Mouse (Mus musculus): ENCODE data around the gene Tmem247. TPM values are rescaled to one million over a fixed set of nuclear protein-coding genes. Genes with fewer than 3 reads are reported as not detected.

The Tmem247 gene
- polyA plus RNA-seq, 1 experiment from 2014 or later = not detected

DNA sequence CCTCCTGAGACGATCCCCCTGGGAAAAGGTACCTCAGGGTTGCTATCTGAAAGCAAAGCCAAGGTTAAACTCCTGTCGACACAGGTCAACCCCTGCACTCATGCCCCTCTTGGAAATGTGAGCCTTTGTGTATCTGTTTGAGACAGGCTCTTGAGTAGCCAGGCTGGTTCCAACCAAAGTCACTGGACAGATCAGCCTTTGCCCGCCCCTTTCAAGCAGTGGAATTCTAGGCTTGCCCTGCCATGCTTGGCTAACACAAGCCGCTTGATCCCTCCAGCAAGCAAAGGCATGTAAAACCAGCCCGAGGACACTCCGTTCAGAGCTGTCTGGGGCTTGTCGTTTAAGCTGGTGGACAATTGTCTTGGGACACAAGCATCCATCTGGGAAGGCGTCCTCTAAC, 8.8 kb upstream of the Tmem247 start:
- Histone ChIP-seq H3K9ac (ENCODE audit: low read depth, low read length) (no peak overlapping the region), H3K9me3 (replicated peaks; ENCODE audit: control insufficient read depth, low read length, poor library complexity, severe bottlenecking) (no peaks in the 10 kb centered on the region), H3K27ac (ENCODE audit: low read length) (no peak overlapping the region), H3K27me3 (ENCODE audit: control insufficient read depth, insufficient read depth, low read depth, low read length) (no peaks in the 10 kb centered on the region), H3K4me1 (ENCODE audit: control insufficient read depth, insufficient read depth, low read length) (peaks cover 6% of the 10 kb centered on the region), H3K4me3 (ENCODE audit: low read depth, low read length) (no peak overlapping the region), H3K4me2 (ENCODE audit: low read length) (no peak overlapping the region), H3K36me3 (ENCODE audit: control insufficient read depth, insufficient read depth, low read length) (no peaks in the 10 kb centered on the region)
- no peak for ATAC-seq
- WGBS = 67% methylated on average over 8 of the region's 8 CpGs

DNA sequence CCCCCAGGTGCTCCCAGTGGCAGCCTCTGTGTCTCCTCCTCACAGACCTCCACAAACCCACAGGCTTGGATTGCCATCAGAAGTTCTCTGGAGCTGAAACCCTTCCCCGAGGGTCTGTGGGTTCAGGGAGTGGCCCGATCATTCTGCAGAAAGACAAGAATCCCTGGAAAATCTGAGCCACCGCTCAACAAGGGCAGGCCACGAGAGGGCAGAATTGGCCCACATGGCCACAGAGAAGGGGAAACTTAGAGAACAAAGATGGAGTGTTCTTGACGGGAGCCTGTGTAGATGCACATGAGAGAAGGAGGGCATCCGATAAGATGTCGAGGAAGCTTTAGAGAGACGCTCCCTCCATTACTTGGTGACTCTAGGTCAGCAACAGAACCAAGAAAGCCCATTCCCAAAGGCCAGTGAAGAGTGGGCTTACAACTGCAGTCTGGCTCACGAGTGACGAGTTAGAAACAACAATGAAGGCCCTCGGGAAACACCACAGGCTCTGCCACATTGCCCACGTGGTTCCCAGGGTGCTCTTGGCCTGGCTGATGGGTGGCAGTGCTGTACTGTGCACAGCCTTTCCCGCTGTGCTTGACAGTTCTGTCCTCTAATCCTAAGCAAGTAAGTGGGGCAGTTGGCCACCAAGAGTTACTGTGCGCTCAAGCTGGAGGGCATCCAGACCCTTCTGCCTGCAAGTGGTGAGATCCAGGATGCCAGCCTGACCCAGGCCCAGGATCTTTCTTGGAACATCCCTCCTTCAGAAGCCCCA, 7.2 kb upstream of the Tmem247 start:
- ATAC-seq = no peak
- no peak overlapping the region for H3K4me2 ChIP-seq (ENCODE audit: low read length)
- no peaks in the 10 kb centered on the region for H3K36me3 ChIP-seq (ENCODE audit: control insufficient read depth, insufficient read depth, low read length)
- no peaks in the 10 kb centered on the region for H3K27me3 ChIP-seq (ENCODE audit: control insufficient read depth, insufficient read depth, low read depth, low read length)
- H3K9me3 ChIP-seq (replicated peaks; ENCODE audit: control insufficient read depth, low read length, poor library complexity, severe bottlenecking) = no peaks in the 10 kb centered on the region
- H3K27ac ChIP-seq (ENCODE audit: low read length) = no peak overlapping the region
- peaks cover 5% of the 10 kb centered on the region for H3K4me1 ChIP-seq (ENCODE audit: control insufficient read depth, insufficient read depth, low read length)
- 74% methylated on average over 14 of the region's 14 CpGs for WGBS
- H3K4me3 ChIP-seq (ENCODE audit: low read depth, low read length) = no peak overlapping the region
- H3K9ac ChIP-seq (ENCODE audit: low read depth, low read length) = no peak overlapping the region

DNA sequence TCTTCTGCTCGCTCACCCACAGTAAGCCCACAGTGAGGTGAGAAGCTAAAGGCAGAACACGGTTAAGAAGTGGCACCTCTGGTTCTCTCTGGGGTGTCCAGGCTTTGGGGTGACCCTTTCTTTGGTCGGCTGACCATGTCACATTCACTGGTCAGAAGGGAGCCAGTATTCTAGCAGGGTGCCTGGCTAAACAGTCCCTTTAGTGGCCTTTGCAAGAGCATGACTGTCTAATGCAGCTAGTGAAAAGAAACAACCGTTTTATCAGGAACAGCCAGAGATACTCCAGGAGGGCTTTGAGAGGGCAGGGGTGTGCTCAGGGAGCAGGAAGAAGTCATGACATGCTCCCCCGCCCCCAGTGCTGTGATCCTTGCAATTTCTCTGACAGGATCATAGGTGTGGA, 5.9 kb upstream of the Tmem247 start:
- no peak for ATAC-seq
- Histone ChIP-seq H3K27ac (ENCODE audit: low read length) (no peak overlapping the region), H3K9ac (ENCODE audit: low read depth, low read length) (no peak overlapping the region), H3K36me3 (ENCODE audit: control insufficient read depth, insufficient read depth, low read length) (no peaks in the 10 kb centered on the region), H3K9me3 (replicated peaks; ENCODE audit: control insufficient read depth, low read length, poor library complexity, severe bottlenecking) (no peaks in the 10 kb centered on the region), H3K27me3 (ENCODE audit: control insufficient read depth, insufficient read depth, low read depth, low read length) (no peaks in the 10 kb centered on the region), H3K4me2 (ENCODE audit: low read length) (no peak overlapping the region), H3K4me3 (ENCODE audit: low read depth, low read length) (no peak overlapping the region), H3K4me1 (ENCODE audit: control insufficient read depth, insufficient read depth, low read length) (no peaks in the 10 kb centered on the region)
- 70% methylated on average over 5 of the region's 5 CpGs for WGBS

DNA sequence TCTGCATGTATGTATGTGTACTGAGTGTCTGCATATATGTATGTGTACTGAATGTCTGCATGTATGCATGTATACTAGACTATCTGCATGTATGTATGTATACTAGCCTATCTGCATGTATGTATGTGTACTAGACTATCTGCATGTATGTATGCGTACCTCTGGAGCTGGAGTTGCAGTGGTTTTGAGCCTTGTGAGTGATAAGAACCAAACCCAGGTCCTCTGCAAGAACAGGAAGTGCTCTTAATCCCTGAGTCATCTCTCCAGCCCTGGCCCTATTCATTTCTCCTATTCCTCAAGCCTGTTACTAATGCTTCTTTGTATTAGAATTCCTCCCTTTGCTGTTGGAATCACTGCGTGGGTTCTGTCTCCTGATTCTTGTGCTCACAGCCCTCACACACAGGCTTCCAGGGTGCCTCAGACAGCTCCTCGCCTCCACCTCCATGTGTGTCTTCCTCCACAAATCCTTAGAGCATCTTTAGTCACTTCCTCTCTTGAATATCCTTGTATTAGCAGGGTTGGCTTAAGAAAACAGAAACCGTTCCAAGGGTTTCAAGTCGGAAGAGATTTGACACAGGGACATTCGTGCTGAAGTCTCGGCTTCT, 4.0 kb upstream of the Tmem247 start:
- H3K27me3 ChIP-seq (ENCODE audit: control insufficient read depth, insufficient read depth, low read depth, low read length) = no peaks in the 10 kb centered on the region
- ATAC-seq = no peak
- WGBS = 85% methylated on average over 7 of the region's 7 CpGs
- H3K9me3 ChIP-seq (replicated peaks; ENCODE audit: control insufficient read depth, low read length, poor library complexity, severe bottlenecking) = no peaks in the 10 kb centered on the region
- H3K27ac ChIP-seq (ENCODE audit: low read length) = no peak overlapping the region
- no peaks in the 10 kb centered on the region for H3K36me3 ChIP-seq (ENCODE audit: control insufficient read depth, insufficient read depth, low read length)
- no peak overlapping the region for H3K9ac ChIP-seq (ENCODE audit: low read depth, low read length)
- H3K4me1 ChIP-seq (ENCODE audit: control insufficient read depth, insufficient read depth, low read length) = no peaks in the 10 kb centered on the region
- no peak overlapping the region for H3K4me2 ChIP-seq (ENCODE audit: low read length)
- no peak overlapping the region for H3K4me3 ChIP-seq (ENCODE audit: low read depth, low read length)

DNA sequence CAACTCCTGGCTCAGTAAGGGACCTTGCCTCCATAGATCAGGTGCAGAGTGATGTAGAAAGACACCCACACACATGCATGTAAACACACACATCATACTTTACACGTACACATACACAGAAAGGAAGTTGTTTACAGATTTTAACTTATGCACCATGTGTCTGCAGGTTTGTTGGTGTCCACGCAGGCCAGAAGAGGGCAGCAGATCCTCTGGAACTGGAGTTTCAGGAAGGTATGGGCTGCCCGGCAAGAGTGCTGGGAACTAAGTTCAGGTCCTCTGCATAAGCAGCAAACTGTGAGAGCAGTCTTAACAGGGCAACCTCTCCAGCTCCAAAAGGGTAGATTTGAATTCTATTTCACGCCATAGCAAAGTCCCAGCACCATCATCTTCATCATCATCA, 1.6 kb upstream of the Tmem247 start:
- Histone ChIP-seq H3K9ac (ENCODE audit: low read depth, low read length) (no peak overlapping the region), H3K27ac (ENCODE audit: low read length) (no peak overlapping the region), H3K4me3 (ENCODE audit: low read depth, low read length) (no peak overlapping the region), H3K4me1 (ENCODE audit: control insufficient read depth, insufficient read depth, low read length) (no peaks in the 10 kb centered on the region), H3K9me3 (replicated peaks; ENCODE audit: control insufficient read depth, low read length, poor library complexity, severe bottlenecking) (no peaks in the 10 kb centered on the region), H3K27me3 (ENCODE audit: control insufficient read depth, insufficient read depth, low read depth, low read length) (no peaks in the 10 kb centered on the region), H3K4me2 (ENCODE audit: low read length) (no peak overlapping the region), H3K36me3 (ENCODE audit: control insufficient read depth, insufficient read depth, low read length) (no peaks in the 10 kb centered on the region)
- no peak for ATAC-seq
- 80% methylated on average over 4 of the region's 4 CpGs for WGBS

DNA sequence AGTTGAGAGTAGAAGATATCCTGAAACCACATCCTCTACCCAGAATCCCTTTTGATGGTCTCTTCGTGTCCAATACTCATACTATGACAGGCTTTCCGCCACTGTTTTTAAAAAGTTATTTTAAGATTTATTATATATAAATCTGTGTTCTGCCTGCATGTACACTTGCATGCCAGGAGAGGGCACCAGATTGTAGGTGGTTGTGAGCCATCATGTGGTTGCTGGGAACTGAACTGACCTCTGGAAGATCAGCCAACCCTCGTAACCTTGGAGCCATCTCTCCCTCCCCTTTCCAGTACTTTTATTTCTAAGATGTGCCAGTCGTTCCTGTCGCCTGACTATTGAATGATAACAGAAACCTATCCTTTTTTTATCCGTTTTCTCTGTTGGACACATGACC, 1.6 kb downstream of the Tmem247 start:
- Histone ChIP-seq H3K9me3 (replicated peaks; ENCODE audit: control insufficient read depth, low read length, poor library complexity, severe bottlenecking) (no peaks in the 10 kb centered on the region), H3K4me1 (ENCODE audit: control insufficient read depth, insufficient read depth, low read length) (no peaks in the 10 kb centered on the region), H3K27ac (ENCODE audit: low read length) (no peak overlapping the region), H3K4me2 (ENCODE audit: low read length) (no peak overlapping the region), H3K9ac (ENCODE audit: low read depth, low read length) (no peak overlapping the region), H3K4me3 (ENCODE audit: low read depth, low read length) (no peak overlapping the region), H3K27me3 (ENCODE audit: control insufficient read depth, insufficient read depth, low read depth, low read length) (no peaks in the 10 kb centered on the region), H3K36me3 (ENCODE audit: control insufficient read depth, insufficient read depth, low read length) (no peaks in the 10 kb centered on the region)
- no peak for ATAC-seq
- 74% methylated on average over 6 of the region's 6 CpGs for WGBS

DNA sequence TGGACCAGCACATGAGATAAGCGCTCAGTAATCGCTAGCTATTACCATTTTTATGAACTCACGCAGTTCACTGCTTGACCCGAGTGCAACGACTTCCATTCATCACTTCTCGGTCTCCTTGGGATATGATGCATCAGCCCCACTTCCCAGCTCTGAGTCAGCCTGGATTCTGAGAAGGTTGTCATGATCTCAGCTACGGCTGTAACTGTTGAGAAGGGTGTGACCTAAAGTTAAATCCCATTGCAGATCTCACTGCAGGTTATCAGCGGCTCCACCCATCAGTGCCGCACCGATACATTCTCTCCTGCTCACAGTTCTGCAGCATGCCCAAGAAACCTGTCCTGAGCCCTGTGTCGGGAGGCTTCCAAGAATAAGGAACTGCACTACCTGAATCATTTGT, 2.6 kb downstream of the Tmem247 start:
- Histone ChIP-seq H3K9me3 (replicated peaks; ENCODE audit: control insufficient read depth, low read length, poor library complexity, severe bottlenecking) (no peaks in the 10 kb centered on the region), H3K4me1 (ENCODE audit: control insufficient read depth, insufficient read depth, low read length) (no peaks in the 10 kb centered on the region), H3K27ac (ENCODE audit: low read length) (no peak overlapping the region), H3K27me3 (ENCODE audit: control insufficient read depth, insufficient read depth, low read depth, low read length) (no peaks in the 10 kb centered on the region), H3K4me2 (ENCODE audit: low read length) (no peak overlapping the region), H3K36me3 (ENCODE audit: control insufficient read depth, insufficient read depth, low read length) (no peaks in the 10 kb centered on the region), H3K9ac (ENCODE audit: low read depth, low read length) (no peak overlapping the region), H3K4me3 (ENCODE audit: low read depth, low read length) (no peak overlapping the region)
- 90% methylated on average over 11 of the region's 11 CpGs for WGBS
- no peak for ATAC-seq

DNA sequence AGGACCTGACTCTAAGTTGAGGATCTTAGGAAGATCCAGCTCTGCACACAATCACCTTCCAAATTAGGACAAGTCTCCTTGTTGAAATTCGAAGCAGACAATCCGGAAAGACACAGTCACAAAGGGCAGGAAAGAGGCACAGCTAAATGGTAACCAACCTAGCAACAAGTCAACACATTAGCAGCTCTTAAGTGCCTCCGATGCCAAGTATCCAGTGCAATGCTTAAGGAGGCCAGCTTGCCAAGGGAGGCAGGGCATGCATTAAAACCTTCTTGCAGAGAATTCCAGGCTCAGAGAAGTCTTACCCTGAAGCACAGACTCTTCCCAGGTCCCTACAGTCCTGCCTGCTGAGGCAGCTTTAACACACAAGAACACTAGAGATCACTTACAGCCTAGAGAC, 7.5 kb downstream of the Tmem247 start:
- H3K27me3 ChIP-seq (ENCODE audit: control insufficient read depth, insufficient read depth, low read depth, low read length) = no peaks in the 10 kb centered on the region
- H3K36me3 ChIP-seq (ENCODE audit: control insufficient read depth, insufficient read depth, low read length) = no peaks in the 10 kb centered on the region
- no peaks in the 10 kb centered on the region for H3K4me1 ChIP-seq (ENCODE audit: control insufficient read depth, insufficient read depth, low read length)
- 0 out of 2 replicates have a peak overlapping the region, but pooled peaks have one; percentile 8 for H3K27ac ChIP-seq (ENCODE audit: low read length)
- peaks cover 9% of the 10 kb centered on the region; the same call in 1 of the 2 replicates for H3K9me3 ChIP-seq (replicated peaks; ENCODE audit: control insufficient read depth, low read length, poor library complexity, severe bottlenecking)
- no peak overlapping the region for H3K9ac ChIP-seq (ENCODE audit: low read depth, low read length)
- H3K4me2 ChIP-seq (ENCODE audit: low read length) = no peak overlapping the region
- 63% methylated on average over 3 of the region's 3 CpGs for WGBS
- ATAC-seq = no peak
- H3K4me3 ChIP-seq (ENCODE audit: low read depth, low read length) = no peak overlapping the region

DNA sequence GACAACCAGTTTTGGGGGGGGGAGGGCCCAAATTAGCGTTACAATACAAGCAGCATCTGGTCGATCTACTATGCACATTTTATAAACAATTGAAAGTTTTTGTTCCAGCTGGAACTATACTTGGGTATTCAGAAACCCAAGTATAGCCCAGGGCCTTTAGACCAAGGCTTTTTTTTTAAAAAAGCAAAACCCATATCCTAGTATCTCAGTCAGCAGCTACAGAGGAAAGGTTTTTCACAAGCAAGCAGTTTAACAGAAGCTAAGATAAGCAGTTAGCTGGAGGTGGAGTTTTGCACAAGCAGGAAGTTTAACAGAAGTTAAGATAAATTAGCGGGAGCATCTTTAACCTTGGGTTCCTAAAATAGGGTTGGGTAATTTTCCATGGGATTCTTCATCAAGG, 9.7 kb downstream of the Tmem247 start:
- H3K27me3 ChIP-seq (ENCODE audit: control insufficient read depth, insufficient read depth, low read depth, low read length) = no peaks in the 10 kb centered on the region
- WGBS = 80% methylated on average over 3 of the region's 3 CpGs
- no peak overlapping the region for H3K27ac ChIP-seq (ENCODE audit: low read length)
- peaks cover 9% of the 10 kb centered on the region; the same call in 1 of the 2 replicates for H3K9me3 ChIP-seq (replicated peaks; ENCODE audit: control insufficient read depth, low read length, poor library complexity, severe bottlenecking)
- H3K36me3 ChIP-seq (ENCODE audit: control insufficient read depth, insufficient read depth, low read length) = no peaks in the 10 kb centered on the region
- no peak overlapping the region for H3K4me2 ChIP-seq (ENCODE audit: low read length)
- no peak overlapping the region for H3K9ac ChIP-seq (ENCODE audit: low read depth, low read length)
- ATAC-seq = no peak
- H3K4me3 ChIP-seq (ENCODE audit: low read depth, low read length) = no peak overlapping the region
- H3K4me1 ChIP-seq (ENCODE audit: control insufficient read depth, insufficient read depth, low read length) = no peaks in the 10 kb centered on the region; the same call in 1 of the 2 replicates
